Mouse (Mus musculus): ENCODE measurements at regions not wholly inside any gene's neighbourhood (a gene's known extent, or its start where the extent isn't known, plus 50 kb on each side); places are given as distances from the start of the nearest gene placed in this dataset.

DNA sequence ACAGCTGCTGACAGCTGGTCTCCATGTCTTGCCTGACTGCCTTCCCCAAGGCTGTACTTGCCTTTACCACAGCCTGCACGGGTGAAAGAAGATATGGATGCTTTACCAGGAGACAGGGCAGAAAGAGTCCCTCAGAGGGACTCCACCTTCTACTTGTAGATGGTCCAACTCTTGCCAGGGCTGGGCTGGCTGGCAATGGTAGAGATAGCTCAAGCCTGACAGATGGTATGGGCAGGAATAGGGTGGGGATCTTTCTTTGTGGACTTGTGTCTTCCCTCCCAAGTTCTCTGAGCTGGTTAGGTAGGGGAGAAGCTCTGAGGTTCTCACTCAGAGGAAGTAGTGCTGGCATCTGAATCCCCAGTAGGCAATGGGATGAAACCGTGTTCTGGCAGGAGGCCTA, 93.9 kb upstream of the Ret start:
- DNase-seq (ENCODE audit: low read depth, low spot score): no peak

DNA sequence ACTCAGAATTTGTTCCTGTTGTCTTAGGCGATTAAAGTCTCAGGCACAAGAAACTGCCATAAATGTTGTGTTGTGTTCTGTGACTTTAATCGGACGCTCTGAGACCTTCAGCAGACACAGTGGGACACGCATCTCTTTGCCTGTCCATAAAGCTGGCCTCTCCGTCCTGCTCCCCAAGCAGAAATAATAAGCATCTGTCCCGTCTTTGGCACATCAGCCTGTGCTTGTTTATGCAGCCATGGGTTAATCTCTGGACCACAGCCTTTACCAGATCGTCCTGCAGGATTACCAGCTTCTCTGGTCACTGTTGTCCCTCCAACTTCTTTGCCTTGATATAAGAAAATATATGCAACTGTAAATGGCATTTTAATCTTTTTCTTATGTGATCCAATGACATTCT, 87.7 kb upstream of the Ret start:
- no peak for DNase-seq (ENCODE audit: low read depth, low spot score)

DNA sequence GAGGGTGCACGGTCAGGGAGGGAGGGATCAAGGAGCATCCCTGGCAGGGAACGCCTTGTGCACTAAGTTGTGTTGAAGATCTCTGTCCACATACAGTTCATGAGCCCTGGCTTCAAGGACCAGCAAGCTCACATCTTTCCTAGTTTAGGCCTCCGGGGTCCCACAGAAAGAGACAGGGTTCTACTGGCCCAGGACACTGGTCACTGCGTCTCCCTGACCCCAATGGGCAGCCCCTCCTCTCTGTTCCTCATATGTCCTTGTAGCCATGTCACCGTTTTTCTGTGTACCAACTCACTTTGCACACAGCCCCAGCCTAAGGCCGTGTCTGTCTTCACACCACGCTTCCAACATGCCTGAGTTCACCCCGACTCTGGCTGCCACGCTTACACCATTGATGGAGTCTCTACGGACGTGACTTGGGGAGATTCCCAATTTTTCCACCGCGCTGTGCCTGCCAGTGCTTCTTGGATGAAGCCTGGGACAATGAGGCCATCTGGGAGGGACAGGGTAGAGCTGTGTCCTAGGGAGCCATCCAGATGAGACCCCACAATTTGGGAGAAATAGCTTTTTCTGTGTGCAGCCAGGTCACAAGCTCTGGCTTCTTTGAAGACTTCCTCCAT, 86.5 kb upstream of the Ret start:
- no peak for DNase-seq (ENCODE audit: low read depth, low spot score)

DNA sequence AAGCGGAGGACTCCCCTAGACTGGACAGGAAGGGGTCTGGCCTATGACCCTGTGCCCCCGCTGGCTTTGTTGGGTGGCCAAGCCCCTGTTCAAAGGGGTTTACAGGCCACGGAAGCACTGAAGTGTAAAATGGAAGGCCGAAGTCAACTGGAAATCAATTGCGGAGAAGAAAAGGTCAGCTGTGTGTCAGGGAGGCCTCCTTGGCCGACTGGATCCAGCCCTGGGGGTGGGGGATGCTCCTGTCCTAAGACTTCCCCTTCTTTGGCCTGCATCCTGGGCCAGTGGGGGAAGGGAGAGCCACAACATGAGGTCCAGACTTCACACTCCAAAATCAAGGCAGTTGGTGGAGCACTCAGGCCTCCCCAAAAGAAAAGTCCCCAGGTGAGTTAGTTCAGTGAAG, 66.4 kb upstream of the Ret start:
- DNase-seq (ENCODE audit: low read depth, low spot score): no peak

DNA sequence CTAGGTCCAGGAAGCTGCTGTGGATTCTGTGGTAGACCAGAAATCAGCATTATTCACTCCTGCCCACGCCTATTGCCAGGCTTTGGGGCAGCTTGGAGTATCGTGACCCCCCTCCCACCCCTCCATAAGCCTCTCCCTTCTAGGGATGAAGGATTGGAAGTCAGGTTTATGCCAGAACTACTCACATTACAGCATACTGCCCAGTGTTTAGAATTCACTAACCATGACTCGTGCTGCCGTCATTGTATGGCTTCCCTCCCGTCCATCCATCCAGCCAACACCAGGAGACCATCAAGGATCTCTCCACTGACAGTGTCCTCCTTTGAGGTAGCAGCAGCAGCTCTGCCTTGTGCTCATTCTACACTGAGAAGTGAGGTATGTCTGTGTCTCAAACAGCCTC, 62.4 kb upstream of the Ret start:
- no peak for DNase-seq (ENCODE audit: low read depth, low spot score)

DNA sequence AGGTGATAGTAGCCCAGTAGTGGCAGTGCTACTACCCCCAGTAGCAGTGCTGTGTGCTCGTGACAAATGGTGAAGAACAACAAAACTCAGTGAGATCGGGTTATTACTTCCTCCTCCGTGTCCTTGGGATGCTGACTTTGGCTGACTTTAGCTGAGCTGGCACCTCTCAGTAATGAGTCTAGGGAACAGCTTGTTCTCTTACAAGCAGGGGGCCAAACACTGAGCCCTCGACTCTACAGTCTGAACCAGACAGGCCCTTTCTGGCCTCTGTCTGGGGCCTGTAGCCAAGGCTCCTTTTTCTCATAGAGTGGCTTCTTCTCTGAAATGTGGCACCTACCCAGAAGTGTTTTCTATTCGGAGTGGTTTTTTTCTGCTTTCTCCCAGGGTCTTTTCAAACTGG, 57.4 kb upstream of the Ret start:
- DNase-seq (ENCODE audit: low read depth, low spot score): no peak

DNA sequence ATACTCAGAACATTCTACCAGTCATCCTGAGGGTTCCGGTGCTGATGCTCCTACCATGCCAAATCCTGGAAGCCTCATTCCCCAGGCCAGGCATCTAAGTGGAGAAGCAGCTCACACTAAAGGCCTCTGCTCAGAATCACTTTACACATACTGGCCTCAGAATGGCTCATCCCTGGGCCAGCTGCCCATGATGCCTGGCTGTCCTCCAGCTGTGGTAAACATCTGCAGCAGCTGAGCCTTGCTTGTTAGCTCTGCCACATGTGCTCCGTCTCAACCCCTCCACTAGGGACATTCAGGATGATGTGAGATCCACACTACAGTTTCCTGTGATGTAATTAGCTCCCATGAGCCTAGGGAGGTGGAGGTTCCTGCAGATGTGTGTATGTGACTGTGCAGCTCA, 55.2 kb upstream of the Ret start:
- DNase-seq (ENCODE audit: low read depth, low spot score): no peak

- DNase-seq (ENCODE audit: low read depth, low spot score): no peak
Measured at GRCm38 (mm10) chr6:118251131-118251530, 53.6 kb upstream of the Ret start.

DNA sequence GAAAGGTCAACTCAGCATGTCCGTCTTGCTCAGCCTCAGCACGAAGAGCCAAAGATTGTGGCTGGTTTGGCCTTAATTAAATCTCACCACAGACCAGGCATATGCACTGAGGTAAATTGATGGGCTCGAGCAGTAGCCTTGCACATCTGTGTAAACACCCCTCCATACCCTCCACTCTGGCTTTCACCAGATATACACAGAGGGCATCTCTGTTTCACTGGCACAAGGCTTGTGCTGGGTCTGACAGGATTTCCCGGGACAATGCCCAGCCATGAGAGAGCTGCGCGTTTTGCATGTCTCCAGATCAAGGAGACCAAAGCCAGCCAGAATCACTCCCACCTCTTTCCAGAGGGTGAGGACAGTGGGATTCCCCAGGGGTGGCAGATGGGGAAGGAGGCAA, 52.5 kb upstream of the Ret start:
- DNase-seq (ENCODE audit: low read depth, low spot score): no peak

All from CD4-positive, CD25-positive, alpha-beta regulatory T cell, adult 2 months (primary cell).